Mouse (Mus musculus): ENCODE measurements around the gene Ift88.

DNA sequence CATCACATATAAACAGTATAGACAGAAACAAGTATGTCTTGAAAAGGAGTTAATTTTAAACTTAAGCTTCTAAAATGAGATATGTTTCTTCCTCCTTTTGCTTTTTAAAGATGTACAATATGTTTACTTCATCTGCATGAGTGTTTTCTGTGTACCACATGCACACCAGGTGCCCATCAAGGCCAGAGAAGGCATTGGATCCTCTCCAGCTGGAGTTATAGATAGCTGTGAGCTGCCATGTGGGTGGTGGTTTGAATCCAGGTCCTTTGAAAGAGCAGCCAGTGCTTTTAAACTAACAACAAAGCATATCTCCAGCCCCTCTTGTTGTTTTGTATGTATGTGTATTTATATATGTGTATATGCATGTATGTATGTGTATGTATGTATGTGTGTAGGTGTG is 129.1 kb downstream of the Ift88 start:
- no peak for TF ChIP-seq CTCF (IDR thresholded peaks at IDR 0.05; ENCODE audit: extremely low read depth, insufficient read length, insufficient replicate concordance, low read depth, low read length)
- no peak for TF ChIP-seq POLR2A (IDR thresholded peaks at IDR 0.05; ENCODE audit: low read depth, low read length)
